Mouse (Mus musculus) MEL (cell line): Measurements from ENCODE around the gene Ppard.

Source experiments
- CTCF ChIP-seq, 3 experiments: IDR thresholded peaks in 2 of 3; conservative IDR thresholded peaks in 1 of 3; 2 replicates each; pipeline ENCODE4 v1.5.1; 2011 to 2012; ENCODE audit warnings: low read length in 3 of 3, low read depth in 2 of 3, mild to moderate bottlenecking in 2 of 3, improper control_type of control experiment in 1 of 3, inconsistent platforms in 1 of 3, mixed read lengths in 1 of 3, moderate library complexity in 1 of 3; ENCODE audit not compliant: control insufficient read depth in 1 of 3, insufficient read depth in 1 of 3, poor library complexity in 1 of 3, severe bottlenecking in 1 of 3
- EP300 ChIP-seq, 2 experiments: IDR thresholded peaks; 2 replicates each; pipeline ENCODE4 v1.6.1; 2011; ENCODE audit warnings: improper control_type of control experiment in 2 of 2, low read length in 2 of 2, low read depth in 1 of 2, mild to moderate bottlenecking in 1 of 2
- HCFC1 ChIP-seq: IDR thresholded peaks from 2 replicates; pipeline ENCODE4 v1.6.1; 2012; ENCODE audit warnings: low read depth, mild to moderate bottlenecking, inconsistent platforms, low read length, improper control_type of control experiment, moderate library complexity
- MAZ ChIP-seq: IDR thresholded peaks from 2 replicates; pipeline ENCODE4 v1.6.1; 2012; ENCODE audit warnings: low read depth, mild to moderate bottlenecking, inconsistent platforms, low read length, improper control_type of control experiment
- RCOR1 ChIP-seq: IDR thresholded peaks from 2 replicates; pipeline ENCODE4 v1.6.1; 2012; ENCODE audit warnings: low read depth, mild to moderate bottlenecking, inconsistent platforms, low read length, improper control_type of control experiment
- TCF12 ChIP-seq: IDR thresholded peaks from 2 replicates; pipeline ENCODE4 v1.6.1; 2014; ENCODE audit warnings: low read depth, mild to moderate bottlenecking, inconsistent platforms, low read length, improper control_type of control experiment, moderate library complexity
- USF1 ChIP-seq: IDR thresholded peaks from 2 replicates; pipeline ENCODE4 v1.6.1; 2014; ENCODE audit warnings: low read depth, mild to moderate bottlenecking, inconsistent platforms, low read length, improper control_type of control experiment, moderate library complexity

DNA sequence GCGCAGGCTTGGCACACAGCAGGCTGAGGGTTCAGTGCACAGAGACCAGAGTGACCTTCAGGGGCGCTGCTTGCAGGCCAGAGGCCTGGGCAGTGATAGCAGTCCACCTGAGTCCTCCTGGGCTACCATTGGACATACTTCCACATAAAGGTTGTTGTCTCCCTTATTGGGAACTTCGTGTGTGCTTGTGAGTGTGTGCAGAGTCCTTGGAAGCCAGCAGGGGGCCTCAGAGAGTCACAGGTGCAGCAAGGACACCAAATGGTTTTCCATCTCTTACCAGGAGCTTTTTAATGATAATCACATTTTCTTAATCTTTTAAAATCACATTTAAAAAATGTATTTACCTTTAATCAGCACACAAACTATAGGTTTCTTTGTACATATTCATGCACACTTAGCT, 42.2 kb downstream of the Ppard start:
- TF ChIP-seq CTCF (IDR thresholded peaks at IDR 0.05 in 2 of 3, conservative IDR thresholded peaks at IDR 0.05 in 1 of 3; ENCODE audit: control insufficient read depth in 1 of 3, insufficient read depth in 1 of 3, low read depth in 2 of 3, low read length in 3 of 3, poor library complexity in 1 of 3, severe bottlenecking in 1 of 3) (peak; percentile 75 to 82 (median 78)), MAZ (no peak), EP300 (IDR thresholded peaks at IDR 0.05; ENCODE audit: low read depth in 1 of 2, low read length in 2 of 2) (no peak), TCF12 (no peak), HCFC1 (no peak), USF1 (no peak), RCOR1 (no peak)
